ENCODE assay signal across 17 mouse cellular contexts in genomic region chr4:96545976-96546375, GRCm38 (mm10). TPM values are rescaled to one million over a fixed set of nuclear protein-coding genes. Genes with fewer than 3 reads are reported as not detected.
DNase-seq lines count a peak whose midpoint lies in the region.
"Had no signal": no experiment of that assay in that cellular context is flagged by ENCODE, and none has a peak within 500 bp of the region (broad histone marks: within the 10 kb centered on the region; RNA-seq: fewer than 3 reads in every experiment).

No protein-coding gene starts in this region.

- peak; percentile 8 for DNase-seq in layer of hippocampus, adult 11-12 months (ENCODE audit: low spot score)
- no peak for DNase-seq in layer of hippocampus, postnatal 10 days (ENCODE audit: low spot score in 2 of 2)
- peak; percentile 78 for DNase-seq in brain, adult 2 months (ENCODE audit: low read depth, low spot score)
- DNase-seq in frontal cortex, postnatal 36 days (ENCODE audit: low spot score in 2 of 2) = peak; percentile 28 to 62
- DNase-seq in right cerebral cortex, postnatal 10 days (ENCODE audit: low spot score in 2 of 2) = peak; percentile 27 to 54
- DNase-seq in cerebellum, postnatal 36 days = no peak
- DNase-seq in spleen, adult 12 weeks (ENCODE audit: low spot score) = no peak
- DNase-seq: adrenal gland, postnatal 36 days; cerebellum, adult 9-10 months; embryo, embryonic 11 days; gastrocnemius, postnatal 25 days; heart, postnatal 10 days; kidney, adult 18-20 months; kidney, postnatal 10 days; midbrain, embryonic 14.5 days had no signal

RNA-seq across cellular contexts. Expression of gene Cyp2j6, which starts 7.5 kb away (rescaled TPM):
- total RNA-seq in layer of hippocampus, postnatal 10 days (2021) = 10 to 100 TPM; 11.8 to 13.0 TPM

RNA-seq across cellular contexts. Expression of gene Cyp2j8, which starts 38.8 kb away (rescaled TPM):
- total RNA-seq in layer of hippocampus, postnatal 10 days (2021) = under 1 TPM in 1 of 2 experiments, not detected in 1; 0.23 TPM
- total RNA-seq: adrenal gland, postnatal 36 days; gastrocnemius, postnatal 25 days; heart, postnatal 10 days; layer of hippocampus, postnatal 14 days; megakaryocyte, adult 5-6 weeks had no signal

RNA-seq across cellular contexts. Expression of gene Cyp2j9, which starts 45.4 kb away (rescaled TPM):
- 10 to 100 TPM; 10.5 to 11.4 TPM for total RNA-seq in layer of hippocampus, postnatal 10 days (2021)

Comparison
In these comparisons a context has a peak if more than half of its experiments do, and no peak if none do; other contexts are left out.
1. DNase-seq: peak in layer of hippocampus, adult 11-12 months (single experiment), brain, adult 2 months (single experiment), frontal cortex, postnatal 36 days (2 of 2) and right cerebral cortex, postnatal 10 days (2 of 2); none in layer of hippocampus, postnatal 10 days (0 of 2), cerebellum, postnatal 36 days (0 of 2) and spleen, adult 12 weeks (single experiment).